Mouse (Mus musculus): ENCODE results near the gene Cypt4. TPM values are rescaled to one million over a fixed set of nuclear protein-coding genes. Genes with fewer than 3 reads are reported as not detected.
"Not testable (repeated sequence)": the region's sequence is repeated elsewhere in the genome, so short reads cannot be mapped to it uniquely, and the experiment has no call there.

Gene Cypt4
- polyA plus RNA-seq (2015; fragmentation: Nextera tagmentation; extraction: Ambion mirVana), result not detected in 2 replicates

DNA sequence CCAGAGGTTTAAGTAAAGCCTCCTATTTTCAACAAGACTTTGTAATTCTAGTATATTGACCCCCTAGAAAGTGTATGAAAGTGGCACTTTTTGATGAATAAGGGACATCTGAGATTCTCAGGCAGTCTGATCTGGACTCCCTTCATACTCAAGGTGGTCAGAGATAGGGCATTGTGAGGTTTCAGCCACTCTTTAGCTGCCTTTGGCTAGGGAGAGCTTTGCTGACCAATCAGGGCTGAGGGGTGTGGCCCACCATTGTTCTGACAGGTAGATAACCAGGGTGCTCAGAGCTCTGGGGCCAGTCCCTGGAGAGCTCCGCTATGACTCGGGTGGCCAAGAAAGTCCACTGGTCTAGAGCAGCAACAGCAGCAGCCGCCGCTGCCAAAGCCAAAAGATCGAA, at the start of gene Cypt4:
TSS of gene Cypt4 (plus strand) at position 301 of the 400 bp plus-strand sequence.
- Histone ChIP-seq H3K4me2 (no peak within 1 kb of the TSS), H3K27me3 (no peaks in the 10 kb centered on the region), H3K36me3 (no peaks in the 10 kb centered on the region), H3K9me3 (replicated peaks) (no peaks in the 10 kb centered on the region), H3K9ac (no peak within 1 kb of the TSS), H3K4me3 (replicated peaks) (no peak within 1 kb of the TSS), H3K27ac (no peak within 1 kb of the TSS), H3K4me1 (no peaks in the 10 kb centered on the region)
- no peak for ATAC-seq (replicated peaks; ENCODE audit: low FRiP score)
- 95% methylated on average over 5 of the region's 5 CpGs for WGBS

- ATAC-seq (replicated peaks; ENCODE audit: low FRiP score); H3K4me3 ChIP-seq (replicated peaks); H3K36me3 ChIP-seq; H3K27me3 ChIP-seq; H3K4me1 ChIP-seq; H3K9ac ChIP-seq; H3K9me3 ChIP-seq (replicated peaks); H3K27ac ChIP-seq; H3K4me2 ChIP-seq: not testable (repeated sequence)
- 84% methylated on average over 2 of the region's 2 CpGs for WGBS
These were observed 12.3 kb downstream of the Cypt4 start for GRCm38 (mm10) chr9:24637341-24637740.

Other genes with a start within 250 kb of the Cypt4 start
- gene Dpy19l1, start 122.1 kb upstream of the Cypt4 start, polyA plus RNA-seq (2015; fragmentation: Nextera tagmentation; extraction: Ambion mirVana), result 9.2 and 9.3 TPM in 2 replicates
- not detected in 2 replicates for gene Dpy19l2, start 71.1 kb downstream of the Cypt4 start, polyA plus RNA-seq (2015; fragmentation: Nextera tagmentation; extraction: Ambion mirVana)
- gene Tbx20, start 149.1 kb downstream of the Cypt4 start, polyA plus RNA-seq (2015; fragmentation: Nextera tagmentation; extraction: Ambion mirVana), result 0.09 and 0.78 TPM in 2 replicates